8 mouse cellular contexts compared by ENCODE assay signal in genomic region chr2:25371764-25372643, GRCm38 (mm10). TPM values are rescaled to one million over a fixed set of nuclear protein-coding genes. Genes with fewer than 3 reads are reported as not detected.
DNase-seq lines count a peak whose midpoint lies in the region; ATAC-seq and TF ChIP-seq lines count a peak whose summit lies in the region.

TSS of gene Sapcd2 (plus strand) at chr2:25372321.

- peak within 1 kb of the TSS; percentile 76 for H3K9ac ChIP-seq in embryonic facial prominence, embryonic 13.5 days
- peak within 1 kb of the TSS; percentile 57 for H3K9ac ChIP-seq in heart, adult 2 months (ENCODE audit: low read depth, low read length)
- peak within 1 kb of the TSS; percentile 77 for H3K9ac ChIP-seq in limb, embryonic 11.5 days (ENCODE audit: low read length)
- H3K9ac ChIP-seq in midbrain, embryonic 13.5 days (replicated peaks): peak within 1 kb of the TSS; percentile 74

- peak; percentile 95 for DNase-seq in A20 (ENCODE audit: low read depth, low spot score)
- peak; percentile 65 to 74 for DNase-seq in adrenal gland, postnatal 4 days (ENCODE audit: low spot score in 2 of 2)
- DNase-seq in heart, adult 2 months: peak; percentile 83 to 89
- peak; percentile 92 for DNase-seq in kidney, adult 2 months
- peak; percentile 93 for DNase-seq in limb, embryonic 11.5 days (ENCODE audit: low spot score)

- peak; percentile 6; the same call in 1 of the 2 replicates for TF ChIP-seq CTCF in heart, adult 2 months (IDR thresholded peaks at IDR 0.05)
- no peak for TF ChIP-seq CTCF in kidney, adult 2 months (conservative IDR thresholded peaks at IDR 0.05; ENCODE audit: insufficient read depth, insufficient read length, low read depth, low read length)
- no peak; the same call in 1 of the 2 replicates for TF ChIP-seq CTCF in small intestine, adult 2 months (IDR thresholded peaks at IDR 0.05; ENCODE audit: extremely low read depth, insufficient read length, insufficient replicate concordance, low read depth, low read length)

- peak within 1 kb of the TSS; percentile 75 for H3K4me3 ChIP-seq in embryonic facial prominence, embryonic 13.5 days
- H3K4me3 ChIP-seq in heart, adult 2 months: peak within 1 kb of the TSS; percentile 55
- peak within 1 kb of the TSS; percentile 51 for H3K4me3 ChIP-seq in kidney, adult 2 months (ENCODE audit: insufficient read depth, low read depth, low read length)
- H3K4me3 ChIP-seq in limb, embryonic 11.5 days (ENCODE audit: low read depth, low read length): peak within 1 kb of the TSS; percentile 72
- H3K4me3 ChIP-seq in midbrain, embryonic 13.5 days (replicated peaks): peak within 1 kb of the TSS; percentile 70
- peak within 1 kb of the TSS; percentile 83 for H3K4me3 ChIP-seq in small intestine, adult 2 months (ENCODE audit: low read depth, low read length)

- TF ChIP-seq EP300 in heart, adult 2 months (IDR thresholded peaks at IDR 0.05; ENCODE audit: insufficient read depth, low read depth, low read length): no peak

- TF ChIP-seq POLR2A in heart, adult 2 months (IDR thresholded peaks at IDR 0.05; ENCODE audit: insufficient read depth, low read depth, low read length): no peak
- no peak for TF ChIP-seq POLR2A in kidney, adult 2 months (IDR thresholded peaks at IDR 0.05; ENCODE audit: low read depth, low read length)
- no peak; the same call in 1 of the 2 replicates for TF ChIP-seq POLR2A in small intestine, adult 2 months (IDR thresholded peaks at IDR 0.05; ENCODE audit: low read depth, low read length)

- H3K4me1 ChIP-seq in embryonic facial prominence, embryonic 13.5 days: peaks cover 29% of the 10 kb centered on the region
- no peaks in the 10 kb centered on the region for H3K4me1 ChIP-seq in heart, adult 2 months (ENCODE audit: control insufficient read depth, insufficient read depth, low read length)
- H3K4me1 ChIP-seq in kidney, adult 2 months (ENCODE audit: control insufficient read depth, insufficient read depth, low read length): no peaks in the 10 kb centered on the region
- H3K4me1 ChIP-seq in limb, embryonic 11.5 days (ENCODE audit: control insufficient read depth, insufficient read depth, low read length): peaks cover 21% of the 10 kb centered on the region
- peaks cover 28% of the 10 kb centered on the region for H3K4me1 ChIP-seq in midbrain, embryonic 13.5 days (replicated peaks)
- H3K4me1 ChIP-seq in small intestine, adult 2 months (ENCODE audit: control insufficient read depth, insufficient read depth, insufficient read length, low read length): peaks cover 25% of the 10 kb centered on the region

- intact Hi-C loops in heart, adult 2 months (cut with DNase I): no loop called here

- peaks cover 22% of the 10 kb centered on the region for H3K36me3 ChIP-seq in embryonic facial prominence, embryonic 13.5 days
- no peaks in the 10 kb centered on the region for H3K36me3 ChIP-seq in heart, adult 2 months (ENCODE audit: control insufficient read depth, insufficient read depth, low read length)
- H3K36me3 ChIP-seq in kidney, adult 2 months (ENCODE audit: control insufficient read depth, insufficient read depth, low read length): no peaks in the 10 kb centered on the region
- H3K36me3 ChIP-seq in limb, embryonic 11.5 days (ENCODE audit: control insufficient read depth, insufficient read depth, low read length): peaks cover 13% of the 10 kb centered on the region
- peaks cover 12% of the 10 kb centered on the region; the same call in 1 of the 2 replicates for H3K36me3 ChIP-seq in midbrain, embryonic 13.5 days
- H3K36me3 ChIP-seq in small intestine, adult 2 months (ENCODE audit: control insufficient read depth, insufficient read depth, low read length): no peaks in the 10 kb centered on the region

- WGBS in embryonic facial prominence, embryonic 13.5 days: under 1% methylated on average over 65 of the region's 65 CpGs
- 2% methylated on average over 65 of the region's 65 CpGs for WGBS in heart, adult 2 months
- WGBS in kidney, adult 2 months: 2% methylated on average over 65 of the region's 65 CpGs
- under 1% methylated on average over 65 of the region's 65 CpGs for WGBS in limb, embryonic 11.5 days
- WGBS in midbrain, embryonic 13.5 days: 1% methylated on average over 65 of the region's 65 CpGs
- WGBS in small intestine, adult 2 months: 2% methylated on average over 65 of the region's 65 CpGs

- H3K9me3 ChIP-seq in embryonic facial prominence, embryonic 13.5 days: no peaks in the 10 kb centered on the region
- no peaks in the 10 kb centered on the region for H3K9me3 ChIP-seq in limb, embryonic 11.5 days (ENCODE audit: control insufficient read depth, low read length)
- H3K9me3 ChIP-seq in midbrain, embryonic 13.5 days: no peaks in the 10 kb centered on the region

- H3K79me2 ChIP-seq in heart, adult 2 months (replicated peaks; ENCODE audit: control insufficient read depth, insufficient read depth, low read length): no peaks in the 10 kb centered on the region

- no peaks in the 10 kb centered on the region; the same call in 1 of the 2 replicates for H3K27me3 ChIP-seq in embryonic facial prominence, embryonic 13.5 days
- peaks cover 1% of the 10 kb centered on the region; the same call in 1 of the 2 replicates for H3K27me3 ChIP-seq in heart, adult 2 months (ENCODE audit: control insufficient read depth, insufficient read depth, low read length)
- H3K27me3 ChIP-seq in kidney, adult 2 months (replicated peaks; ENCODE audit: control insufficient read depth, insufficient read depth, low read length): no peaks in the 10 kb centered on the region
- H3K27me3 ChIP-seq in limb, embryonic 11.5 days (ENCODE audit: control insufficient read depth, insufficient read depth, low read length): no peaks in the 10 kb centered on the region
- peaks cover 26% of the 10 kb centered on the region for H3K27me3 ChIP-seq in midbrain, embryonic 13.5 days
- no peaks in the 10 kb centered on the region for H3K27me3 ChIP-seq in small intestine, adult 2 months (ENCODE audit: control insufficient read depth, insufficient read depth, low read length)

- ATAC-seq in embryonic facial prominence, embryonic 13.5 days (ENCODE audit: insufficient number of reproducible peaks, insufficient read depth, low FRiP score, low TSS enrichment, low read depth): peak; percentile 91
- peak; percentile 89 for ATAC-seq in limb, embryonic 11.5 days (ENCODE audit: insufficient number of reproducible peaks, low FRiP score, low TSS enrichment, low read depth)
- peak; percentile 95 for ATAC-seq in midbrain, embryonic 13.5 days

- peak within 1 kb of the TSS; percentile 92 for H3K27ac ChIP-seq in embryonic facial prominence, embryonic 13.5 days
- H3K27ac ChIP-seq in heart, adult 2 months: 0 out of 2 replicates have a peak within 1 kb of the TSS, but pooled peaks have one; percentile 3
- H3K27ac ChIP-seq in kidney, adult 2 months (ENCODE audit: insufficient read depth, low read depth, low read length): no peak within 1 kb of the TSS
- peak within 1 kb of the TSS; percentile 85 for H3K27ac ChIP-seq in limb, embryonic 11.5 days (replicated peaks; ENCODE audit: low read depth, low read length)
- H3K27ac ChIP-seq in midbrain, embryonic 13.5 days: peak within 1 kb of the TSS; percentile 82
- no peak within 1 kb of the TSS for H3K27ac ChIP-seq in small intestine, adult 2 months (ENCODE audit: insufficient read depth, low read depth, low read length)

- H3K4me2 ChIP-seq in embryonic facial prominence, embryonic 13.5 days: peak within 1 kb of the TSS; percentile 98
- H3K4me2 ChIP-seq in limb, embryonic 11.5 days (ENCODE audit: low read depth, severe bottlenecking): peak within 1 kb of the TSS; percentile 93
- H3K4me2 ChIP-seq in midbrain, embryonic 13.5 days (replicated peaks): peak within 1 kb of the TSS; percentile 98

RNA-seq across cellular contexts. Expression of gene Sapcd2, which starts in this region (rescaled TPM):
- total RNA-seq in adrenal gland, postnatal 4 days (2021): 1 to 10 TPM; 9.3 to 9.4 TPM
- polyA plus RNA-seq in embryonic facial prominence, embryonic 13.5 days (2015; fragmentation: Nextera tagmentation; extraction: Ambion mirVana): 38.9 and 47.9 TPM in 2 replicates
- total RNA-seq in heart, adult 2 months (2021): not detected
- polyA plus RNA-seq in heart, adult 2 months (2012; rRNA removed): 0.20 and 0.26 TPM in 2 replicates
- 0.20 and 0.34 TPM in 2 replicates for polyA plus RNA-seq in kidney, adult 2 months (2012; rRNA removed)
- 63.0 and 69.4 TPM in 2 replicates for polyA plus RNA-seq in limb, embryonic 11.5 days (2014; fragmentation: Nextera tagmentation; extraction: Ambion mirVana)
- polyA plus RNA-seq in midbrain, embryonic 13.5 days (2015; fragmentation: Nextera tagmentation; extraction: Ambion mirVana): 23.1 and 25.5 TPM in 2 replicates
- 15.4 and 28.8 TPM in 2 replicates for polyA plus RNA-seq in small intestine, adult 2 months (2012; rRNA removed)

Comparison
In these comparisons a context has a peak if more than half of its experiments do, and no peak if none do; other contexts are left out.
1. RNA of gene Sapcd2 (total RNA-seq): 9.3 to 9.4 TPM in adrenal gland, postnatal 4 days; not detected in heart, adult 2 months; every median in the first group is over 4 times any median in the second.
2. RNA of gene Sapcd2 (polyA plus RNA-seq): 63.0 to 69.4 TPM in limb, embryonic 11.5 days, 38.9 to 47.9 TPM in embryonic facial prominence, embryonic 13.5 days, 15.4 to 28.8 TPM in small intestine, adult 2 months and 23.1 to 25.5 TPM in midbrain, embryonic 13.5 days; 0.20 to 0.34 TPM in kidney, adult 2 months and 0.20 to 0.26 TPM in heart, adult 2 months; every median in the first group is over 10 times any median in the second.
3. Peak in DNase-seq, H3K4me3 ChIP-seq, H3K27ac ChIP-seq and H3K9ac ChIP-seq in heart, adult 2 months; RNA of the gene not detected or under 1 TPM.
4. Peak in DNase-seq and H3K4me3 ChIP-seq in kidney, adult 2 months; RNA of the gene not detected or under 1 TPM.
5. H3K27ac ChIP-seq: peak in embryonic facial prominence, embryonic 13.5 days (single experiment), limb, embryonic 11.5 days (single experiment) and midbrain, embryonic 13.5 days (single experiment); none in kidney, adult 2 months (single experiment) and small intestine, adult 2 months (single experiment).
6. Peak in every context shown above with its lines, with median percentiles within 50 percentile points of each other: DNase-seq, ATAC-seq, H3K4me2 ChIP-seq, H3K4me3 ChIP-seq and H3K9ac ChIP-seq.